Mouse (Mus musculus) layer of hippocampus, adult 2 months (tissue): Measurements from ENCODE around the gene Dlgap4. TPM values are rescaled to one million over a fixed set of nuclear protein-coding genes. Genes with fewer than 3 reads are reported as not detected.
"Not testable (repeated sequence)": the region's sequence is repeated elsewhere in the genome, so short reads cannot be mapped to it uniquely, and the experiment has no call there.

ENCODE experiments used
- DNase-seq, 2 experiments: peaks; one replicate each; pipeline ENCODE4 v3.0.0; 2022; ENCODE audit warnings: low spot score in 2 of 2
- H3K27ac ChIP-seq: fragments of 200-600 bp; 2 replicates; pipeline ENCODE4 v1.8.1; 2022
- H3K4me3 ChIP-seq: fragments of 200-600 bp; 2 replicates; pipeline ENCODE4 v1.8.1; 2022; ENCODE audit warnings: mild to moderate bottlenecking
- CTCF ChIP-seq: fragments of 200-600 bp; conservative IDR thresholded peaks from 2 replicates; pipeline ENCODE4 v1.8.1; 2022; ENCODE audit warnings: antibody characterized with exemption, mild to moderate bottlenecking, moderate library complexity
- total RNA-seq, 2 experiments: library from RNA; stranded (reverse); gene quantifications; 2 replicates each; pipeline ENCODE4 v1.2.3; 2021

The Dlgap4 gene
- total RNA-seq, 2 experiments from 2014 or later = 194 to 198 TPM

- TF ChIP-seq CTCF = no peak
- Histone ChIP-seq H3K4me3 (no peak overlapping the region), H3K27ac (no peak overlapping the region)
- DNase-seq = no peak
These were observed 168.5 kb downstream of the Dlgap4 start for GRCm38 (mm10) chr2:156781836-156782480.

DNA sequence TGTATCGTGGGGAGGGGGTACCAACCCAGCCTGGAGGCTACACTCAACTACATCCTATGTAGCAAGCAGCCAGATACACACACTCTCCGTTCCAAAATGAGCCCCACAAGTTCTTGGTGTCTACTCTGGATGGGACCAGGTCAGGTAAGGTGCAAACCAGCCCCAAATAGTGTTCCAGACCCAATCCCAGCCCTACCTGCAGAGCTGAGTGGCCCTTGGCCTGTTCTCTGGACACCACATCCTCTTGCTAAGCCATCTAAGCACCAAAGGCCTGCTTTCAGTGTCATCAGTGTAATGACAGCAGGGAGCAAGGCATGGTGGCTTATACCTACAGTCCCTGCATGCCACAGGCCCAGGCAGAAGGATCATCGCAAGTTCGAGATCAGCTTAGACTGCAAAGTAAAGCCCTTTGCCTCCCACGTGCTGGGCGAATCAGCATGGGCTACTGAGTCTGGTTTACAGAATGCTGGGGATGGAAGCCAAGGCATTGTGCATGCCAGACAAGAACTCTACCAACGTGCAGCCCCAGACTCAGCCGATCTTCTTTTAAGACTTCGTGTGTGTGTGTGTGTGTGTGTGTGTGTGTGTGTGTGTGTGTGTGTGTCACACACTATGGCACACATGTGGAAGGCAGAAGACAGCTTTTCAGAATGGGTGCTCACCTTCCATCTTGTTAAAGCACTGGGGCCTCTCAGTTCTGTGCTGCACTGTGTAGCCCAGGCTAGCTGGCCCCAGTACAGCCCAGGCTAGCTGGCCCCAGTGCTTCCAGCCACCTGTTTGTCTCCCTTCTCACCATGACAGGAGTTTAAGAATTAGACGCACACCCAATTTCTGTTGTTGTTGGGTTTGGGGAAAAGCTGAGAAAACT is 169.2 kb downstream of the Dlgap4 start:
- Histone ChIP-seq H3K4me3 (no peak overlapping the region), H3K27ac (no peak overlapping the region)
- DNase-seq = no peak
- no peak for TF ChIP-seq CTCF

- no peak overlapping the region for H3K27ac ChIP-seq
- no peak for TF ChIP-seq CTCF
- H3K4me3 ChIP-seq = no peak overlapping the region
- DNase-seq = no peak
These were observed 169.8 kb downstream of the Dlgap4 start for GRCm38 (mm10) chr2:156783349-156783728.

- TF ChIP-seq CTCF = no peak
- no peak for DNase-seq
- H3K27ac ChIP-seq = no peak overlapping the region
- H3K4me3 ChIP-seq = no peak overlapping the region
These were observed 170.6 kb downstream of the Dlgap4 start for GRCm38 (mm10) chr2:156784016-156784585.

- no peak for TF ChIP-seq CTCF
- H3K4me3 ChIP-seq = no peak overlapping the region
- no peak overlapping the region for H3K27ac ChIP-seq
- DNase-seq = no peak
These were observed 171.4 kb downstream of the Dlgap4 start for GRCm38 (mm10) chr2:156784891-156785290.

- not testable (repeated sequence) for H3K4me3 ChIP-seq, DNase-seq, H3K27ac ChIP-seq
These were observed 172.9 kb downstream of the Dlgap4 start for GRCm38 (mm10) chr2:156786369-156786768.

GRCm38 (mm10) chr2:156787090-156787775 is 173.7 kb downstream of the Dlgap4 start:
- no peak for TF ChIP-seq CTCF
- H3K4me3 ChIP-seq = no peak overlapping the region
- no peak for DNase-seq
- no peak overlapping the region for H3K27ac ChIP-seq

DNA sequence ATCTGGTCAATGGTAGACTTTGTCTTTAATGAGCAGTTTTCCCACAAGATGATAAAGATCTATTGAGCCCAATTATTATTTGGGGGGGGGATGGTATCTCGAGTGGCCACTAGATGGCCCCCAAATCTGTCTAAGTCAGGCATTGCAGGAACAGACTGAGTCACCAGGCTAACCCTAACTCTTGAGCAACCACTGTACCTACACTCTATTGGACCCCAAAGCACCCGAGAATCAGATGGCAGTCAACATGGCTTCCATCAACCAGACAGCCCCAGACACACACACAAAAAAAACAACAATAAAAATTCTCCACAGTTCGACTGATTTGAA is 174.2 kb downstream of the Dlgap4 start:
- Histone ChIP-seq H3K4me3 (no peak overlapping the region), H3K27ac (no peak overlapping the region)
- peak; percentile 70 for TF ChIP-seq CTCF
- DNase-seq = no peak

GRCm38 (mm10) chr2:156788836-156789235 is 175.3 kb downstream of the Dlgap4 start:
- DNase-seq = no peak
- no peak for TF ChIP-seq CTCF
- H3K4me3 ChIP-seq = no peak overlapping the region
- no peak overlapping the region for H3K27ac ChIP-seq

- DNase-seq = no peak
- no peak for TF ChIP-seq CTCF
These were observed 185.0 kb downstream of the Dlgap4 start for GRCm38 (mm10) chr2:156798516-156798915.

GRCm38 (mm10) chr2:156801045-156801444 is 187.5 kb downstream of the Dlgap4 start:
- Histone ChIP-seq H3K27ac (no peak overlapping the region), H3K4me3 (no peak overlapping the region)
- no peak for DNase-seq
- TF ChIP-seq CTCF = no peak

More at GRCm38 (mm10) chr2:156798516-156798915, 185.0 kb downstream of the Dlgap4 start:
- Histone ChIP-seq H3K27ac (no peak overlapping the region), H3K4me3 (no peak overlapping the region)

- not testable (repeated sequence) for H3K27ac ChIP-seq, DNase-seq, H3K4me3 ChIP-seq
These were observed 188.6 kb downstream of the Dlgap4 start for GRCm38 (mm10) chr2:156802116-156802515.
